ENCODE assay signal across 21 mouse cellular contexts in the genomic region with DNA sequence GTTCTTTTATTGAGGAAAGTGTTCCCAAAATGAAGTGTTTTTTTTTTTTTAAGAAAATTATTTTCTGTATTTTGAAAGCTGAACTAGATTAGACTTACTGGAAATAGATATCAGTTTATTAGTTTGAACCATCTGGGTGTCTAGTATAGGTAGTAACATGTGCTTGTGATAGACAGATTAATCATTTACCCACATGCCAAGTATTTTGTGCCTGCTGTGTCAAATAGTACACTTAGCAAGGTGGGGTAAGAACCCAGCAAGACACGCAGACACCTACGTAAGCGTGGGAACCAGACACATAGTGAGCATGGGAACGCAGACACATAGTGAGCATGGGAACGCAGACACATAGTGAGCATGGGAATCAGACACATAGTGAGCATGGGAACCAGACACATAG. TPM values are rescaled to one million over a fixed set of nuclear protein-coding genes. Genes with fewer than 3 reads are reported as not detected.
DNase-seq lines count a peak whose midpoint lies in the region; ATAC-seq and TF ChIP-seq lines count a peak whose summit lies in the region.
"Had no signal": no experiment of that assay in that cellular context is flagged by ENCODE, and none has a peak within 500 bp of the region (broad histone marks: within the 10 kb centered on the region; RNA-seq: fewer than 3 reads in every experiment).

No protein-coding gene starts in this region.

- H3K27ac ChIP-seq in intestine, postnatal 0 days (ENCODE audit: low read depth, low read length): no peak overlapping the region
- H3K27ac ChIP-seq in intestine, embryonic 15.5 days: no peak overlapping the region
- H3K27ac ChIP-seq in liver, adult 2 months (replicated peaks; ENCODE audit: insufficient read depth, low read depth, low read length): no peak overlapping the region
- no peak overlapping the region for H3K27ac ChIP-seq in midbrain, embryonic 11.5 days (ENCODE audit: low read depth, low read length)
- H3K27ac ChIP-seq in midbrain, embryonic 15.5 days: no peak overlapping the region
- no peak overlapping the region for H3K27ac ChIP-seq in forebrain, embryonic 14.5 days (ENCODE audit: low read depth, low read length)
- H3K27ac ChIP-seq: forebrain, embryonic 10.5 days; forebrain, embryonic 13.5 days; gastrocnemius, adult 2 months; hindbrain, embryonic 12.5 days; hindbrain, embryonic 15.5 days had no signal

- H3K79me2 ChIP-seq in liver, adult 2 months (ENCODE audit: control insufficient read depth, insufficient read depth, low read length): peaks cover 18% of the 10 kb centered on the region

- no peaks in the 10 kb centered on the region for H3K9me3 ChIP-seq in intestine, postnatal 0 days (ENCODE audit: control insufficient read depth)
- H3K9me3 ChIP-seq in intestine, embryonic 15.5 days: no peaks in the 10 kb centered on the region
- no peaks in the 10 kb centered on the region for H3K9me3 ChIP-seq in midbrain, embryonic 11.5 days (ENCODE audit: control insufficient read depth, low read length)
- no peaks in the 10 kb centered on the region for H3K9me3 ChIP-seq in midbrain, embryonic 15.5 days
- H3K9me3 ChIP-seq in forebrain, embryonic 14.5 days (replicated peaks; ENCODE audit: control insufficient read depth, low read length): no peaks in the 10 kb centered on the region
- H3K9me3 ChIP-seq: forebrain, embryonic 10.5 days; forebrain, embryonic 13.5 days; hindbrain, embryonic 12.5 days; hindbrain, embryonic 15.5 days had no signal

- H3K4me2 ChIP-seq in intestine, postnatal 0 days (replicated peaks; ENCODE audit: low read depth): no peak overlapping the region
- H3K4me2 ChIP-seq in intestine, embryonic 15.5 days (replicated peaks): no peak overlapping the region
- H3K4me2 ChIP-seq in midbrain, embryonic 11.5 days: no peak overlapping the region
- no peak overlapping the region for H3K4me2 ChIP-seq in midbrain, embryonic 15.5 days
- H3K4me2 ChIP-seq in forebrain, embryonic 14.5 days (ENCODE audit: low read length): no peak overlapping the region
- H3K4me2 ChIP-seq: forebrain, embryonic 13.5 days; heart, embryonic 11.5 days; hindbrain, embryonic 12.5 days; hindbrain, embryonic 15.5 days had no signal

- no peaks in the 10 kb centered on the region for H3K27me3 ChIP-seq in intestine, postnatal 0 days (replicated peaks; ENCODE audit: control insufficient read depth, insufficient read depth, low read length)
- no peaks in the 10 kb centered on the region for H3K27me3 ChIP-seq in intestine, embryonic 15.5 days (replicated peaks)
- no peaks in the 10 kb centered on the region for H3K27me3 ChIP-seq in liver, adult 2 months (ENCODE audit: control insufficient read depth, insufficient read depth, low read length)
- no peaks in the 10 kb centered on the region for H3K27me3 ChIP-seq in midbrain, embryonic 11.5 days (ENCODE audit: control insufficient read depth, insufficient read depth, low read length)
- no peaks in the 10 kb centered on the region for H3K27me3 ChIP-seq in midbrain, embryonic 15.5 days (replicated peaks)
- no peaks in the 10 kb centered on the region for H3K27me3 ChIP-seq in forebrain, embryonic 14.5 days (replicated peaks; ENCODE audit: control insufficient read depth, insufficient read depth, low read length)
- H3K27me3 ChIP-seq: forebrain, embryonic 13.5 days; hindbrain, embryonic 12.5 days; hindbrain, embryonic 15.5 days had no signal

- no peak for TF ChIP-seq POLR2A in liver, adult 2 months (IDR thresholded peaks at IDR 0.05; ENCODE audit: extremely low read depth, insufficient read depth, low read length)

- H3K36me3 ChIP-seq in intestine, postnatal 0 days (ENCODE audit: control insufficient read depth, insufficient read depth): no peaks in the 10 kb centered on the region; the same call in 1 of the 2 replicates
- no peaks in the 10 kb centered on the region for H3K36me3 ChIP-seq in intestine, embryonic 15.5 days
- no peaks in the 10 kb centered on the region for H3K36me3 ChIP-seq in liver, adult 2 months (ENCODE audit: control insufficient read depth, insufficient read depth, low read length)
- no peaks in the 10 kb centered on the region for H3K36me3 ChIP-seq in midbrain, embryonic 11.5 days (ENCODE audit: control insufficient read depth, insufficient read depth, low read length)
- no peaks in the 10 kb centered on the region for H3K36me3 ChIP-seq in midbrain, embryonic 15.5 days (replicated peaks)
- H3K36me3 ChIP-seq in forebrain, embryonic 14.5 days (ENCODE audit: control insufficient read depth, insufficient read depth, low read length): no peaks in the 10 kb centered on the region
- H3K36me3 ChIP-seq: forebrain, embryonic 10.5 days; hindbrain, embryonic 12.5 days; hindbrain, embryonic 15.5 days had no signal

- TF ChIP-seq CTCF in intestine, postnatal 0 days (IDR thresholded peaks at IDR 0.05; ENCODE audit: low read depth): no peak
- TF ChIP-seq CTCF in liver, adult 2 months (IDR thresholded peaks at IDR 0.05; ENCODE audit: low read depth, low read length): no peak

- 61% methylated on average over 5 of the region's 5 CpGs for WGBS in intestine, postnatal 0 days
- 87% methylated on average over 5 of the region's 5 CpGs for WGBS in intestine, embryonic 15.5 days
- WGBS in liver, adult 2 months: 59% methylated on average over 5 of the region's 5 CpGs
- 96% methylated on average over 5 of the region's 5 CpGs for WGBS in midbrain, embryonic 11.5 days
- 97% methylated on average over 5 of the region's 5 CpGs for WGBS in midbrain, embryonic 15.5 days
- 97% methylated on average over 5 of the region's 5 CpGs for WGBS in forebrain, embryonic 14.5 days

- peaks cover 4% of the 10 kb centered on the region; the same call in 1 of the 2 replicates for H3K4me1 ChIP-seq in intestine, postnatal 0 days (replicated peaks; ENCODE audit: control insufficient read depth, insufficient read depth, low read length)
- peaks cover 26% of the 10 kb centered on the region for H3K4me1 ChIP-seq in intestine, embryonic 15.5 days (replicated peaks)
- peaks cover 19% of the 10 kb centered on the region for H3K4me1 ChIP-seq in liver, adult 2 months (ENCODE audit: control insufficient read depth, insufficient read depth, low read length)
- peaks cover 9% of the 10 kb centered on the region for H3K4me1 ChIP-seq in midbrain, embryonic 11.5 days (ENCODE audit: control insufficient read depth, insufficient read depth, low read length)
- peaks cover 10% of the 10 kb centered on the region; the same call in 1 of the 2 replicates for H3K4me1 ChIP-seq in midbrain, embryonic 15.5 days
- peaks cover 6% of the 10 kb centered on the region; the same call in 1 of the 2 replicates for H3K4me1 ChIP-seq in forebrain, embryonic 14.5 days (ENCODE audit: control insufficient read depth, insufficient read depth, low read length)

- H3K9ac ChIP-seq in intestine, postnatal 0 days (ENCODE audit: low read depth, low read length): no peak overlapping the region
- H3K9ac ChIP-seq in intestine, embryonic 15.5 days: no peak overlapping the region
- no peak overlapping the region for H3K9ac ChIP-seq in liver, adult 2 months (ENCODE audit: low read depth, low read length)
- H3K9ac ChIP-seq in midbrain, embryonic 11.5 days (ENCODE audit: low read length): no peak overlapping the region
- H3K9ac ChIP-seq in midbrain, embryonic 15.5 days: no peak overlapping the region
- H3K9ac ChIP-seq in forebrain, embryonic 14.5 days (ENCODE audit: low read length): no peak overlapping the region
- H3K9ac ChIP-seq: forebrain, embryonic 13.5 days; forebrain, postnatal 0 days; hindbrain, embryonic 12.5 days; hindbrain, embryonic 15.5 days had no signal

- ATAC-seq in intestine, postnatal 0 days: peak; percentile 64; the same call in 1 of the 2 replicates
- no peak for ATAC-seq in intestine, embryonic 15.5 days
- ATAC-seq in midbrain, embryonic 11.5 days (ENCODE audit: low FRiP score): no peak
- ATAC-seq in midbrain, embryonic 15.5 days (replicated peaks): no peak
- no peak for ATAC-seq in forebrain, embryonic 14.5 days
- ATAC-seq: CD4-positive, CD25-positive, alpha-beta regulatory T cell, adult 4 months; forebrain, embryonic 13.5 days; forebrain, postnatal 0 days had no signal

- no peak overlapping the region for H3K4me3 ChIP-seq in intestine, postnatal 0 days (ENCODE audit: low read depth, low read length)
- no peak overlapping the region for H3K4me3 ChIP-seq in intestine, embryonic 15.5 days (replicated peaks)
- no peak overlapping the region for H3K4me3 ChIP-seq in liver, adult 2 months (ENCODE audit: insufficient read depth, low read depth, low read length)
- H3K4me3 ChIP-seq in midbrain, embryonic 11.5 days (ENCODE audit: low read depth, low read length): no peak overlapping the region
- H3K4me3 ChIP-seq in midbrain, embryonic 15.5 days: no peak overlapping the region
- H3K4me3 ChIP-seq in forebrain, embryonic 14.5 days (ENCODE audit: low read depth, low read length): no peak overlapping the region
- H3K4me3 ChIP-seq: forebrain, embryonic 10.5 days; forebrain, embryonic 13.5 days; gastrocnemius, adult 2 months; hindbrain, embryonic 12.5 days; hindbrain, embryonic 15.5 days had no signal

- DNase-seq in liver, adult 2 months (ENCODE audit: extremely low read depth, low read depth, low spot score): peak; percentile 39
- DNase-seq in liver: no peak
- DNase-seq in midbrain, embryonic 11.5 days (ENCODE audit: low spot score, missing footprints): peak; percentile 14
- DNase-seq in forebrain, embryonic 14.5 days (ENCODE audit: low spot score): no peak
- DNase-seq: adrenal gland, postnatal 10 days; adrenal gland, postnatal 36 days; cerebellum, adult 18-20 months; cerebellum, adult 9-10 months; cerebellum, postnatal 14 days; forebrain, postnatal 0 days; gastrocnemius, adult 2 months; gastrocnemius, postnatal 14 days had no signal

RNA-seq across cellular contexts. Expression of a gene that starts 22.6 kb away (rescaled TPM):
- 91.4 and 95.4 TPM in 2 replicates for polyA plus RNA-seq in intestine, postnatal 0 days (2015; fragmentation: Nextera tagmentation; extraction: Ambion mirVana)
- 49.8 and 55.9 TPM in 2 replicates for polyA plus RNA-seq in intestine, embryonic 15.5 days (2015; fragmentation: Nextera tagmentation; extraction: Ambion mirVana)
- 26.8 and 30.5 TPM in 2 replicates for total RNA-seq in liver, adult 2 months (2014; rRNA removed)
- polyA plus RNA-seq in liver, adult 2 months (2012; rRNA removed): 19.7 and 22.2 TPM in 2 replicates
- polyA plus RNA-seq in midbrain, embryonic 11.5 days (2014; fragmentation: Nextera tagmentation; extraction: Ambion mirVana): 16.7 and 21.7 TPM in 2 replicates
- polyA plus RNA-seq in midbrain, embryonic 15.5 days (2015; fragmentation: Nextera tagmentation; extraction: Ambion mirVana): 6.9 and 7.9 TPM in 2 replicates
- 6.7 and 6.8 TPM in 2 replicates for polyA plus RNA-seq in forebrain, embryonic 14.5 days (2014; fragmentation: Nextera tagmentation; extraction: Ambion mirVana)

Comparison
In these comparisons a context has a peak if more than half of its experiments do, and no peak if none do; other contexts are left out.
1. DNase-seq: peak in liver, adult 2 months (single experiment) and midbrain, embryonic 11.5 days (single experiment); none in liver (single experiment) and forebrain, embryonic 14.5 days (single experiment).